Mouse (Mus musculus): Measurements from ENCODE around the gene Zdhhc8. TPM values are rescaled to one million over a fixed set of nuclear protein-coding genes. Genes with fewer than 3 reads are reported as not detected.

The Zdhhc8 gene
- polyA plus RNA-seq (2012), result 98.1 and 106 TPM in 2 replicates

GRCm38 (mm10) chr16:18234671-18235388 lies at the start of gene Zdhhc8:
Gene Zdhhc8 (minus strand): TSS chr16:18235136.

DNA sequence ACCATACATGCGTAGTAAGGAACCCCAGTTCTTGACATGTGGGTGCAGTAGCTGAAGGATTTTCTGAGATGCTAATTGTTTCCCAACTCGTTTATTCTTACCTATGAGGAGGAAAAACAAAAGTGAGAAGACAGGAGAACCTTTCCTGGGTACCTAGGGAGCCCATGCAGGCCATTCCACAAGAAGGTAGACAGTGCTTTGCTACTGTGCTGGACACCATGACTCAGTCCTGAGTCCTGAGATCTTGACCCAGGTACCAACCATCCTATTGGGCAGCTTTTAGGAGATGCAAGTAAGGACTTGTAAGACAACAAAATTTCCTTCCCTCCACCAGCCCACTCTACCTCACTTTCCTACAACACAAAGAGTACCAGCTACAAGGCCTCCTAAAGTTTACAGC lies 23.3 kb upstream of the Zdhhc8 start, which contains the start of gene Gm49776:
Gene Gm49776, minus strand, starts transcription at position 101 of the 400 bp plus-strand sequence.

GRCm38 (mm10) chr16:18248433-18249363 lies 13.8 kb upstream of the Zdhhc8 start, which contains the start of the genes Trmt2a and Ranbp1:
Gene Trmt2a (plus strand): TSS chr16:18248679.
Gene Ranbp1 (minus strand): TSS chr16:18248732.

DNA sequence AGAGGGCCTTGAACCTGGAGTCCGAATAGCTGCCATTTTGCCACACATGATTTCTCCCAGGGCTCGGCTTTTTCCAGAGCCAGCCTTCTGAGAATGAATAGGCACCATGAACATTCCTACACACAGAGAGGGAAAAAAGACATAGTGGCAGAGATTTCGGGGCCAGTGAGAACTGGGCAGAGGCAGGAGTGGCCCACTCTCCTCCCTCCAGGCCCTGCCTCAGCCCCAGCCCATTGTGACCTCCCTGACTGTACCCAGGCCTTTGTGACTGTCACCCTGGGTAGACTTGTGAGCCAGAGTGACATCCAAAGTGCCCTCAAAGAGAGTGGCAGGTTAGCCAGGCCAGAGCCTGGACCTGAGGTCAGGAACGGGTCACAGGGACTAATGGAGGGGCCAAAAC lies 17.4 kb downstream of the Zdhhc8 start, which contains the start of gene Ccdc188:
Gene Ccdc188, plus strand, starts transcription at position 301 of the 400 bp plus-strand sequence.

Other genes starting within 250 kb of the Zdhhc8 start
- gene Dgcr6, start 182.3 kb downstream of the Zdhhc8 start, polyA plus RNA-seq (2012), result 17.2 and 21.6 TPM in 2 replicates
- 32.2 and 38.4 TPM in 2 replicates for gene Prodh, start 144.9 kb downstream of the Zdhhc8 start, polyA plus RNA-seq (2012)
- gene Rtn4r, start 107.5 kb downstream of the Zdhhc8 start, polyA plus RNA-seq (2012), result 17.9 and 20.1 TPM in 2 replicates
- not detected in 2 replicates for gene Ccdc188, start 17.3 kb downstream of the Zdhhc8 start, polyA plus RNA-seq (2012)
- gene Trmt2a, start 13.5 kb upstream of the Zdhhc8 start, polyA plus RNA-seq (2012), result 75.2 and 82.3 TPM in 2 replicates
- 993 and 1,045 TPM in 2 replicates for gene Ranbp1, start 13.6 kb upstream of the Zdhhc8 start, polyA plus RNA-seq (2012)
- not detected in 2 replicates for gene Gm49776, start 23.2 kb upstream of the Zdhhc8 start, polyA plus RNA-seq (2012)
- 5.6 and 7.1 TPM in 2 replicates for gene Dgcr8, start 54.1 kb upstream of the Zdhhc8 start, polyA plus RNA-seq (2012)
- 13.4 and 21.9 TPM in 2 replicates for gene Tango2, start 113.0 kb upstream of the Zdhhc8 start, polyA plus RNA-seq (2012)
- gene Arvcf, start 113.0 kb upstream of the Zdhhc8 start, polyA plus RNA-seq (2012), result 9.6 and 15.0 TPM in 2 replicates
- 16.9 and 21.2 TPM in 2 replicates for gene Txnrd2, start 191.2 kb upstream of the Zdhhc8 start, polyA plus RNA-seq (2012)
- gene Comt, start 191.7 kb upstream of the Zdhhc8 start, polyA plus RNA-seq (2012), result 45.8 and 47.0 TPM in 2 replicates

Data from megakaryocyte-erythroid progenitor cell, adult 5 weeks (primary cell).